Mouse (Mus musculus) forebrain, embryonic 10.5 days (tissue): Measurements from ENCODE around the gene Fxn. TPM values are rescaled to one million over a fixed set of nuclear protein-coding genes. Genes with fewer than 3 reads are reported as not detected.

ENCODE experiments used
- DNase-seq: peaks from one replicate; pipeline ENCODE4 v3.0.0-alpha.2; 2017; ENCODE audit warnings: low spot score; ENCODE audit errors: extremely low spot score
- H3K27ac ChIP-seq: fragments of 300-500 bp; sonication (generic); 2 replicates; pipeline ENCODE4 v1.5.1; 2016; ENCODE audit warnings: mild to moderate bottlenecking
- H3K27me3 ChIP-seq: fragments of 300-500 bp; sonication (generic); 2 replicates; pipeline ENCODE4 v1.6.1; 2016; ENCODE audit warnings: mild to moderate bottlenecking; ENCODE audit not compliant: poor library complexity, severe bottlenecking
- H3K36me3 ChIP-seq: fragments of 300-500 bp; sonication (generic); replicated peaks from 2 replicates; pipeline ENCODE4 v1.6.1; 2016; ENCODE audit warnings: mild to moderate bottlenecking, moderate library complexity
- H3K4me1 ChIP-seq: fragments of 300-500 bp; sonication (generic); 2 replicates; pipeline ENCODE4 v1.6.1; 2016
- H3K4me3 ChIP-seq: fragments of 300-500 bp; sonication (generic); 2 replicates; pipeline ENCODE4 v1.5.1; 2016; ENCODE audit warnings: mild to moderate bottlenecking, moderate library complexity
- H3K9me3 ChIP-seq: fragments of 300-500 bp; sonication (generic); 2 replicates; pipeline ENCODE4 v1.6.1; 2016; ENCODE audit warnings: mild to moderate bottlenecking, moderate library complexity
- WGBS: fragments of 180-500 bp; shearing (Covaris S2); methylation state at CpG from one replicate; pipeline ENCODE4 v1.1.7; 2016; 5-methylcytosine and 5-hydroxymethylcytosine counted together
- polyA plus RNA-seq: library from polyadenylated mRNA; unstranded; fragments of >200 nt; fragmentation: Nextera tagmentation; extraction: Ambion mirVana; gene quantifications from 2 replicates; pipeline ENCODE4 v1.2.1, GENCODE M21; 2016

Gene Fxn
- polyA plus RNA-seq, 1 experiment from 2014 or later: 65.9 TPM

- peak overlapping the region; percentile 96; the same call in 1 of the 2 replicates for H3K27ac ChIP-seq
- H3K9me3 ChIP-seq: no peaks in the 10 kb centered on the region
- peaks cover 17% of the 10 kb centered on the region for H3K36me3 ChIP-seq
- peaks cover 22% of the 10 kb centered on the region for H3K4me1 ChIP-seq
- H3K27me3 ChIP-seq: no peaks in the 10 kb centered on the region
- no peak for DNase-seq
- H3K4me3 ChIP-seq: peak overlapping the region; percentile 72
- WGBS: 72% methylated on average over 7 of the region's 7 CpGs
These were observed 1.0 kb upstream of the Fxn start for GRCm38 (mm10) chr19:24281288-24281980.

GRCm38 (mm10) chr19:24279706-24280600 lies 452 bp downstream of the Fxn start:
- H3K36me3 ChIP-seq: peaks cover 32% of the 10 kb centered on the region
- no peaks in the 10 kb centered on the region for H3K27me3 ChIP-seq
- peak overlapping the region; percentile 96 for H3K27ac ChIP-seq
- peak overlapping the region; percentile 72 for H3K4me3 ChIP-seq
- peaks cover 22% of the 10 kb centered on the region for H3K4me1 ChIP-seq
- H3K9me3 ChIP-seq: no peaks in the 10 kb centered on the region
- DNase-seq: peak; percentile 80
- under 1% methylated on average over 78 of the region's 78 CpGs for WGBS

DNA sequence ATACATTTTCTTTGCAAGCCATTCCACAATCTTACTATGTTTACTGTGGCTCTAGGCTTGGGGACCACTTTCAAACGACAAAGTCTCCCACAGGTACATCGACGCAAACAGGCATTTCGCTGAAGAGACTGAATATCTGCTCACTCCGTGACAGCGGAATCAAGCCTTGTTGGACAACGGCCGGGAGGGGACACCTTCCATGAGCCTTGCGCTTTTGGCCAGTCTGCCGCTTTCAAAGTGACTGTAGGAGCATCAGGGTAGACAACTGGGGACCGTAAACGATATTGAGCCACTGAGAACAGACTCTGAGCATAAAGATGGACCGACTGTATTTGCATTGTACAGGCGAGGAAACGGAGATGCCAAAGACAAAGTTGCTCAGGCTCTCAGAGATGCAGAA lies 1.5 kb downstream of the Fxn start:
- whole genome bisulfite sequencing: 91% methylated on average over 15 of the region's 15 CpGs
- H3K27ac ChIP-seq: peak overlapping the region; percentile 96
- H3K4me1 ChIP-seq: peaks cover 27% of the 10 kb centered on the region
- H3K9me3 ChIP-seq: no peaks in the 10 kb centered on the region
- no peak for DNase-seq
- no peaks in the 10 kb centered on the region for H3K27me3 ChIP-seq
- peaks cover 36% of the 10 kb centered on the region for H3K36me3 ChIP-seq
- H3K4me3 ChIP-seq: peak overlapping the region; percentile 72

- 64% methylated on average over 3 of the region's 3 CpGs for WGBS
- H3K36me3 ChIP-seq: peaks cover 54% of the 10 kb centered on the region
- H3K4me1 ChIP-seq: peaks cover 41% of the 10 kb centered on the region
- H3K9me3 ChIP-seq: no peaks in the 10 kb centered on the region
- DNase-seq: no peak
- H3K27me3 ChIP-seq: no peaks in the 10 kb centered on the region
- no peak overlapping the region for H3K27ac ChIP-seq
- H3K4me3 ChIP-seq: no peak overlapping the region
These were observed 6.1 kb downstream of the Fxn start for GRCm38 (mm10) chr19:24274281-24274680.

DNA sequence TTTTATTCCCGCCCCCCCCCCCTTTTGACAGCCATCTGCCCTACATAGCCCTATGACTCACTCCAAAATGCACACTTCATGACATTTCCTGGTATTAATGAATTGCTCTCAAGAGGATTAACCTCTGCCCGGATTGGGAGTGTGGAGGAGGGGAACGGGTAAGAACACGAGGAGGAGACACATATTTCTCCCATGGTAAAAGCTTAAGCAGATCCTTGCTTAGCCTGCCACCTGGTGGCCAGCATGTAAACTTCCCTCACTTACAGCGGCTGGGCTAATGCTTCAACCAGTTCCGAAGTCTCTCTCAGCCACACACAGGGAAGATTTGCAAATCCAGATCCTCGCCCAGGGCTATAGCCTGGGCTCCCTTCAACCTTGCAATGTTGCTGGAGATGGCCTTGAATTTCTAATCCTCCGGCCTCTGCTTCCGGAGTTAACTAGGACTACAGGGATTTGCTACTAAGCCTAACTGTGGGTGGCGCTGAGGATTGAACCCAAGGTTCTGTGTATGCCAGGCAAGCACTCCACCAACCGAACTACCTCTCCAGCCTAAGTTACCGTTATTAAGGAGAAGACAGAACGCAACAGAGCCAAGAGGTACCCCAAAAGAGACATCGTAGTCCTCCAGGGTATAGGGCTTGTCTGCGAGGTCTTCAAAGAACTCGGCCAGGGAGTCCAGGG lies 8.5 kb downstream of the Fxn start:
- Histone ChIP-seq H3K27me3 (no peaks in the 10 kb centered on the region), H3K4me3 (0 out of 2 replicates have a peak overlapping the region, but pooled peaks have one; percentile 16), H3K4me1 (peaks cover 59% of the 10 kb centered on the region), H3K36me3 (peaks cover 48% of the 10 kb centered on the region), H3K9me3 (no peaks in the 10 kb centered on the region), H3K27ac (peak overlapping the region; percentile 71)
- peak; percentile 82 for DNase-seq
- 43% methylated on average over 16 of the region's 16 CpGs for WGBS

GRCm38 (mm10) chr19:24271326-24271725 lies 9.1 kb downstream of the Fxn start:
- WGBS: 40% methylated on average over 7 of the region's 7 CpGs

DNA sequence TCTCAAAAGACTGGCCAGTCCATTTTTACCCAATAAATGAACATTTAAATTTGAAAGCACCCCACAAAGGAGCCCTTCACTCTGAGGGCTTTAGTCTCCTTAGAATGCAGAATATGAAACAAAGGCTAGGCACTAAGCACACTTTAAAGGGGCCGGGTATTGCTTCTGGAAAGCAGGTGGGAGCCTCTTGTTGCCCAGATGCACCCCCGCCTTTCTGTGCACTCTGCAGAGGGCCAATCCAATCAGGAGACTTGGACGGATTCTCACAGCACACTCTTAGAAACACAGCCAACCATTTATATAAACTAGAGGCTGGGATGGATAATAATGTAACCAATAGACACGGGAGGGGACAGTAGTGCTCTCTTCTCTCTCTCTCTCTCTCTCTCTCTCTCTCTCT lies 11.9 kb downstream of the Fxn start:
- H3K4me1 ChIP-seq: peaks cover 56% of the 10 kb centered on the region

More at GRCm38 (mm10) chr19:24271326-24271725, 9.1 kb downstream of the Fxn start:
- H3K9me3 ChIP-seq: no peaks in the 10 kb centered on the region
- peak overlapping the region; percentile 71 for H3K27ac ChIP-seq
- peaks cover 61% of the 10 kb centered on the region for H3K4me1 ChIP-seq
- 0 out of 2 replicates have a peak overlapping the region, but pooled peaks have one; percentile 16 for H3K4me3 ChIP-seq
- DNase-seq: peak; percentile 51
- peaks cover 47% of the 10 kb centered on the region for H3K36me3 ChIP-seq
- no peaks in the 10 kb centered on the region for H3K27me3 ChIP-seq

DNA sequence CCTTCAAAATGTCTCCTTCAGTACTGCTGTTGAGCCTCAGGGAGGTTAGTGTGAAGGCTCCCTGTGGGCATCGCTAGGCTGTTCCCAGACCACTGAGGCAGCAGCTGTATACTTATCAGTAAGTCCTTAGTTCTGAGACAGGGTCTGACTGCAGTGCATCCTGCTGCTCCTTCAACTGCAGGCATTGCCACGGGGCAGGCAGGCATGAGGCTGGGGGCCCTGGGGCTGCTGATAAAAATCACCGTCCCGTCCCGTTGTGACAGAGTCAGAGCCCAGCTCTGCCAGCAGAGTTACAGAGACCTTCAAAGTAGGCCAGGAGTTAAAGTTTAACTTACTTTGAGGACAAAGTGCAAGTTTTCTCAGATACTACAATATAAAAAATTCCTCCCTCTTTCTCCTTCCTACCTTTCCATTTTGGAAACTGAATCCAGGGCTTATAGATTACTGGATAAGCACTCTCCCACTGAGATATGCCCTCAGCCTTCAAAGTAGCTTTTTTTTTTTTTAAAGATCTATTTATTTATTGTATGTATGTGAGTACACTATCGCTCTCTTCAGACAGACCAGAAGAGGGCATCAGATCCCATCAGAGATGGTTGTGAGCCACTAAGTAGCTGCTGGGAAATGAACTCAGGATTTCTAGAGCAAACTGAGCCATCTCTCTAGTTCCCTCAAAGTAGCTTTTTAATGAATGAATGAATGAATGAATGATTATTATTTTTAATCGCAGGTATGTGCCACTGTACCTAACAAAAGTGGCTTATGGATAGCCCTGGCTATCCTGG lies 14.2 kb downstream of the Fxn start:
- DNase-seq: no peak
- H3K9me3 ChIP-seq: no peaks in the 10 kb centered on the region
- no peak overlapping the region for H3K27ac ChIP-seq
- H3K27me3 ChIP-seq: no peaks in the 10 kb centered on the region
- 94% methylated on average over 7 of the region's 7 CpGs for WGBS
- no peak overlapping the region for H3K4me3 ChIP-seq
- peaks cover 46% of the 10 kb centered on the region for H3K4me1 ChIP-seq
- peaks cover 69% of the 10 kb centered on the region for H3K36me3 ChIP-seq

More for the DNA sequence above, 11.9 kb downstream of the Fxn start:
- H3K4me3 ChIP-seq: 0 out of 2 replicates have a peak overlapping the region, but pooled peaks have one; percentile 8
- no peaks in the 10 kb centered on the region for H3K9me3 ChIP-seq
- WGBS: 44% methylated on average over 4 of the region's 4 CpGs
- peak overlapping the region; percentile 85 for H3K27ac ChIP-seq
- H3K36me3 ChIP-seq: peaks cover 54% of the 10 kb centered on the region
- no peak for DNase-seq
- H3K27me3 ChIP-seq: no peaks in the 10 kb centered on the region

GRCm38 (mm10) chr19:24264991-24265390 lies 15.4 kb downstream of the Fxn start:
- 56% methylated on average over 7 of the region's 7 CpGs for WGBS
- no peak overlapping the region for H3K27ac ChIP-seq
- H3K4me1 ChIP-seq: peaks cover 34% of the 10 kb centered on the region
- peak; percentile 70 for DNase-seq
- no peaks in the 10 kb centered on the region for H3K27me3 ChIP-seq
- H3K36me3 ChIP-seq: peaks cover 70% of the 10 kb centered on the region
- no peak overlapping the region for H3K4me3 ChIP-seq
- H3K9me3 ChIP-seq: no peaks in the 10 kb centered on the region

DNA sequence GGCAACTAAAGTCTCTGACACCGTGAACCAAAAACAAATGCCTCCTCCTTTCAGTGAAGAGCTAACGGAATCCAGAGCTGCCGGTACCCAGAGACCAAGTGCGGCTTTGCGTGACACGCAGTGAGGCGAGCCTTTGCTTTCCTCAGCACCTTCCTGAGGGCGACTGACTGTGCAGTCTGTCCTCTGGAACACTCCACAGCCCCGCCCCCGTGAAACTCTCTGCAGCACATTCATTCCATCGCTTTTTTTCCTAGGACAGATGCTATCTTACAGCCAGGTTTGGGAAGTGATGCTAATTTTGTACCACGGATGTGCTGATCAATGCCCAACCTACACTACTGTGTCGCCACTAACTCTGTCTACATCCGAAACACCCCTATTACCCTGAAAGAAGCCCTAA lies 17.7 kb downstream of the Fxn start:
- DNase-seq: no peak
- peaks cover 73% of the 10 kb centered on the region for H3K36me3 ChIP-seq

DNA sequence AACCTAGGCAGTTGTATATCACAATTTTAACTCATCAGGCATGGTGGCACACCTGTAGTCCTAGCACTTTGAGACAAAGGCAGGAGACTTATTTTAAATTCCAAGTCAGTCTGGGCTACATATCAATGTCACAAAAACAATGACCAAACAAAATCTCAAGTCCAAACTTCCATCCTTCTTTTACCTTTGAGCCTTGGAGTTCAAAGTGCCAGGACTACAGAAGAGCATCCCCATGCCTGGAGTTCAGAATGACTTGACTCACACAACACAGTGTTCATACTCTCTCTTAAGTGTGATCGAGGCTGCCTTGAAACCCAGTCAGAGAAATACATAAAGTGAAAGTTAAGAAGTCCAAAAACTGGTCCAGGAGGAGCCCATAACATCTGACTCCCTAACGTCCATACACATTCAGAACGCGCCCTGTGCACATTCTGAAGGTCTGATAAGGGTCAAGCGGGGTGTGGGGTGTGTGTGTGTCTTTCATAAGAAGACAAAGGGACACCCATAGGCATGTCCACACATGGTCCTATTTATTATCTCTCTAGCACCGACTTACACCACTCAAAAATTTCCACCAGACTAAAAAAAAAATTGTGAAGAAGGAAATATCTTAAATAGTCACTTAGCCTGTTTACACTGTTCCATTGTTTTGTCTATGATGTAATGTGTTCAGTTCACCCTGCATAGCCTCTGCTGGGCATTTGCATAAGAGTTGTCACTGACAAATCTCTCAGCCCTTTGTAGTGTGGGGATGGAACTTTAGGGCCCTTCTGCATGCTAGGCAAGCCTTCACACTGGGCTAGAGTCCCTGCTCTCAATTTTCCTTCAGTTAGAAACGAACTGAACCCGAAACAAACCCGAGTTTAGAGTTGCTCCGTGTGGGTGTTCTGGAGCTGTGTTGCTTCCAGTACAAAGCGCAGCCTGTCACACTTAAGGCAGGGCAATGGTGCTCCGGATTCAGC lies 20.7 kb downstream of the Fxn start:
- no peaks in the 10 kb centered on the region for H3K9me3 ChIP-seq
- no peak overlapping the region for H3K4me3 ChIP-seq
- no peaks in the 10 kb centered on the region for H3K27me3 ChIP-seq
- WGBS: 84% methylated on average over 12 of the region's 12 CpGs
- H3K27ac ChIP-seq: 0 out of 2 replicates have a peak overlapping the region, but pooled peaks have one; percentile 17
- DNase-seq: no peak
- peaks cover 49% of the 10 kb centered on the region for H3K36me3 ChIP-seq
- no peaks in the 10 kb centered on the region for H3K4me1 ChIP-seq

More for the DNA sequence above, 17.7 kb downstream of the Fxn start:
- Histone ChIP-seq H3K27ac (no peak overlapping the region), H3K4me1 (peaks cover 11% of the 10 kb centered on the region), H3K9me3 (no peaks in the 10 kb centered on the region), H3K4me3 (no peak overlapping the region), H3K27me3 (no peaks in the 10 kb centered on the region)
- WGBS: 91% methylated on average over 14 of the region's 14 CpGs
